In the genomic region with DNA sequence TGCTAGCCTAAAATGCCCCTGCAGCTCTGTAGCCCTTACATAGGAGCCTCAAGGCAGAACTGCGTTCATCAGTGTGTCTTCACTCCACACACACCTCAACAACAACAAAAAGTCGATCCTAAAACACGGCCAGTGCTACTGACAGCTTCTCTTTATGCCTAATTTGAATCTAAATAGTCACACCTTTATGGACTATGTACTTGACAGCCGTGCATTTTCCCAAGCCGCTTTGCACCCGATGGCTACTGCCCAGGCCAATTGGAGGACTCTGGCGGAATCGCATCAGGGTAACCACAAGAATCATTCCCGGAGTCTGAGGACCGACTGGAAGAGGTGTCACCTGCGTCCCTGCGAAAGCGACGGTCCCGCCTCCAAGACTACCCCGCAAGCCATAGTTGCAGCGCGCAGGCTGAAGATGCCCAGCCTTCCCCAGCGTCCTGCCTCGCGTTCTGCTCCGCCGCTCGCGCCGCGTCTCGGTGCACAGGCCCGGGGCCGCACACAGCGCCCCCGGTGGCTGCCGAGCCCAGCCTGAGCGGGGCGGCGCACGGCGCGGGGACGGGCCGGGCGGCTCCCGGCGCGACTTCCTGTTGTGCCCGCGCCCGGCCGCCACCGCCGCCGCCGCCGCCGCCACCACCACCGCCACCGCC, we compare ENCODE assay signal across 8 mouse cellular contexts. TPM values are rescaled to one million over a fixed set of nuclear protein-coding genes. Genes with fewer than 3 reads are reported as not detected.
DNase-seq lines count a peak whose midpoint lies in the region; ATAC-seq and TF ChIP-seq lines count a peak whose summit lies in the region.

Rnpepl1 (plus strand) TSS at position 545 of the 647 bp plus-strand sequence.

- peak within 1 kb of the TSS; percentile 79 for H3K27ac ChIP-seq in testis, adult 2 months (ENCODE audit: control insufficient read depth, insufficient read depth, low read depth, low read length)
- peak within 1 kb of the TSS; percentile 95 for H3K27ac ChIP-seq in intestine, embryonic 16.5 days (ENCODE audit: low read length)
- H3K27ac ChIP-seq in midbrain, embryonic 10.5 days (replicated peaks), result peak within 1 kb of the TSS; percentile 92

- H3K36me3 ChIP-seq in testis, adult 2 months (ENCODE audit: control insufficient read depth, insufficient read depth, low read length), result no peaks in the 10 kb centered on the region
- H3K36me3 ChIP-seq in intestine, embryonic 16.5 days (ENCODE audit: control insufficient read depth, insufficient read depth, low read length), result peaks cover 5% of the 10 kb centered on the region
- H3K36me3 ChIP-seq in midbrain, embryonic 10.5 days, result peaks cover 19% of the 10 kb centered on the region

- intact Hi-C loops in left cerebral cortex, postnatal 4 days (cut with DNase I), result no loop called here

- TF ChIP-seq CTCF in testis, adult 2 months (IDR thresholded peaks at IDR 0.05; ENCODE audit: control insufficient read depth, insufficient read depth, insufficient replicate concordance, low read depth, low read length), result peak; percentile 27; the same call in 1 of the 2 replicates

- H3K27me3 ChIP-seq in testis, adult 2 months (ENCODE audit: control insufficient read depth, insufficient read depth, low read length), result 0 out of 2 replicates have a peak, but pooled peaks cover 2% of the 10 kb centered on the region
- H3K27me3 ChIP-seq in intestine, embryonic 16.5 days (replicated peaks; ENCODE audit: control insufficient read depth, insufficient read depth, low read length), result no peaks in the 10 kb centered on the region
- H3K27me3 ChIP-seq in midbrain, embryonic 10.5 days (ENCODE audit: low read depth, poor library complexity, severe bottlenecking), result peaks cover 24% of the 10 kb centered on the region

- WGBS in intestine, embryonic 16.5 days, result under 1% methylated on average over 44 of the region's 57 CpGs
- WGBS in midbrain, embryonic 10.5 days, result 1% methylated on average over 55 of the region's 57 CpGs

- no peak for DNase-seq in testis, postnatal 14 days (ENCODE audit: low spot score)
- peak; percentile 76 for DNase-seq in embryo, embryonic 9.5 days (ENCODE audit: extremely low spot score)
- no peak for DNase-seq in gonadal fat pad, adult 2 months (ENCODE audit: low read depth)
- peak; percentile 72 for DNase-seq in left cerebral cortex, postnatal 4 days
- DNase-seq in midbrain, embryonic 10.5 days (ENCODE audit: low spot score), result peak; percentile 79
- peak; percentile 64 to 69 for DNase-seq in right cerebral cortex, postnatal 36 days (ENCODE audit: low spot score in 2 of 2)

- TF ChIP-seq POLR2A in testis, adult 2 months (IDR thresholded peaks at IDR 0.05; ENCODE audit: control insufficient read depth, low read depth, low read length), result no peak; the same call in 1 of the 2 replicates

- peak; percentile 67 for ATAC-seq in intestine, embryonic 16.5 days

- H3K9ac ChIP-seq in intestine, embryonic 16.5 days (ENCODE audit: low read depth, low read length), result peak within 1 kb of the TSS; percentile 94

- peak within 1 kb of the TSS; percentile 93 for H3K4me3 ChIP-seq in testis, adult 2 months (ENCODE audit: control insufficient read depth, low read depth, low read length)
- H3K4me3 ChIP-seq in intestine, embryonic 16.5 days (ENCODE audit: low read length), result peak within 1 kb of the TSS; percentile 82
- H3K4me3 ChIP-seq in midbrain, embryonic 10.5 days, result peak within 1 kb of the TSS; percentile 75

- H3K4me2 ChIP-seq in intestine, embryonic 16.5 days (ENCODE audit: low read depth, low read length), result peak within 1 kb of the TSS; percentile 59

- peaks cover 17% of the 10 kb centered on the region for H3K4me1 ChIP-seq in testis, adult 2 months (ENCODE audit: control insufficient read depth, insufficient read depth, low read length)
- H3K4me1 ChIP-seq in intestine, embryonic 16.5 days (ENCODE audit: control insufficient read depth, insufficient read depth, low read length), result peaks cover 27% of the 10 kb centered on the region
- H3K4me1 ChIP-seq in midbrain, embryonic 10.5 days, result peaks cover 55% of the 10 kb centered on the region

- no peaks in the 10 kb centered on the region for H3K9me3 ChIP-seq in intestine, embryonic 16.5 days (ENCODE audit: control insufficient read depth, low read length)
- H3K9me3 ChIP-seq in midbrain, embryonic 10.5 days (replicated peaks), result no peaks in the 10 kb centered on the region

RNA-seq across cellular contexts. Expression of gene Rnpepl1, which starts in this region (rescaled TPM):
- 88.8 and 99.3 TPM in 2 replicates for polyA plus RNA-seq in testis, adult 2 months (2012; rRNA removed)
- 109 and 146 TPM in 2 replicates for polyA plus RNA-seq in gonadal fat pad, adult 2 months (2012; rRNA removed)
- polyA plus RNA-seq in intestine, embryonic 16.5 days (2015; fragmentation: Nextera tagmentation; extraction: Ambion mirVana), result 14.3 and 22.2 TPM in 2 replicates
- total RNA-seq in left cerebral cortex, postnatal 4 days (2021), result 10 to 100 TPM; 56.6 to 56.9 TPM
- 20.1 and 22.9 TPM in 2 replicates for polyA plus RNA-seq in midbrain, embryonic 10.5 days (2016; fragmentation: Nextera tagmentation; extraction: Ambion mirVana)

Comparison
In these comparisons a context has a peak if more than half of its experiments do, and no peak if none do; other contexts are left out.
1. DNase-seq: peak in embryo, embryonic 9.5 days (single experiment), left cerebral cortex, postnatal 4 days (single experiment), midbrain, embryonic 10.5 days (single experiment) and right cerebral cortex, postnatal 36 days (2 of 2); none in testis, postnatal 14 days (single experiment) and gonadal fat pad, adult 2 months (single experiment).
2. Peak in every context shown above with its lines, with median percentiles within 50 percentile points of each other: H3K27ac ChIP-seq and H3K4me3 ChIP-seq.